In the genomic region with DNA sequence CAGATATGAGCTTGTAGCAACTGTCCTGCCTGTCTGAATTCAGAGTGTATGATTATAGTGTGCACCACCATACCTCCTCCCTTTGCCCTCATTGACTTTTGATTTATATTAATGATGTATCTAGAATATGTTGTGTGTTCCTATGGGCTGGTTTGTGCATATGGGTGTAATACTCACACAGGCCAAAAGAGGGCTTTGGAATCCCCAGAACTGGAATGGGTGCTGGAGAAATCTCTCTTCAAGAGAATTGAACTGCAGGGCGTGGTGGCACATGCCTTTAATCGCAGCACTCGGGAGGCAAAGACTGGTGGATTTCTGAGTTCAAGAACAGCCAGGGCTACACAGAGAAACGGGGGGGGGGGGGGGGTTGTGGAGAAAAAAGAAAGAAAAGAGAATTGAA, we compare ENCODE assay signal across 11 mouse cellular contexts. TPM values are rescaled to one million over a fixed set of nuclear protein-coding genes. Genes with fewer than 3 reads are reported as not detected.
DNase-seq lines count a peak whose midpoint lies in the region; ATAC-seq and TF ChIP-seq lines count a peak whose summit lies in the region.
"Had no signal": no experiment of that assay in that cellular context is flagged by ENCODE, and none has a peak within 500 bp of the region (broad histone marks: within the 10 kb centered on the region; RNA-seq: fewer than 3 reads in every experiment).

No protein-coding gene starts in this region.

- WGBS in heart, postnatal 0 days: 83% methylated on average over 4 of the region's 4 CpGs
- WGBS in neural tube, embryonic 13.5 days: 85% methylated on average over 4 of the region's 4 CpGs

- POLR2A ChIA-PET in Patski (lab: Charles Lee): no interaction called here

- H3K4me2 ChIP-seq in heart, postnatal 0 days (ENCODE audit: low read depth, low read length): no peak overlapping the region
- no peak overlapping the region for H3K4me2 ChIP-seq in neural tube, embryonic 13.5 days

- H3K27ac ChIP-seq in heart, postnatal 0 days (ENCODE audit: low read depth): no peak overlapping the region
- H3K27ac ChIP-seq in neural tube, embryonic 13.5 days (replicated peaks): no peak overlapping the region

- TF ChIP-seq CTCF in heart, postnatal 0 days (IDR thresholded peaks at IDR 0.05; ENCODE audit: low read depth): peak; percentile 17; the same call in 1 of the 2 replicates
- TF ChIP-seq CTCF in Patski (IDR thresholded peaks at IDR 0.05): peak; percentile 45

- H3K9ac ChIP-seq in heart, postnatal 0 days (replicated peaks; ENCODE audit: low read depth, low read length): no peak overlapping the region
- H3K9ac ChIP-seq in neural tube, embryonic 13.5 days: no peak overlapping the region

- no peak for ATAC-seq in heart, postnatal 0 days (ENCODE audit: insufficient read depth, low read depth)
- 0 out of 2 replicates have a peak, but pooled peaks have one; percentile 27 for ATAC-seq in neural tube, embryonic 13.5 days (ENCODE audit: low read depth)
- ATAC-seq in Patski: no peak

- no peaks in the 10 kb centered on the region for H3K27me3 ChIP-seq in heart, postnatal 0 days (ENCODE audit: control insufficient read depth, insufficient read depth, low read length)
- H3K27me3 ChIP-seq in neural tube, embryonic 13.5 days: no peaks in the 10 kb centered on the region
- no peaks in the 10 kb centered on the region for H3K27me3 ChIP-seq in Patski

- H3K4me3 ChIP-seq in heart, postnatal 0 days (ENCODE audit: low read depth, low read length): no peak overlapping the region
- H3K4me3 ChIP-seq in neural tube, embryonic 13.5 days: no peak overlapping the region

- TF ChIP-seq EP300 in heart, postnatal 0 days (IDR thresholded peaks at IDR 0.05; ENCODE audit: low read depth): no peak

- CTCF ChIA-PET in Patski (lab: Charles Lee): no interaction called here

- H3K36me3 ChIP-seq in heart, postnatal 0 days (replicated peaks; ENCODE audit: control insufficient read depth, insufficient read depth, low read length): peaks cover 48% of the 10 kb centered on the region
- H3K36me3 ChIP-seq in neural tube, embryonic 13.5 days: peaks cover 38% of the 10 kb centered on the region

- intact Hi-C loops in heart, postnatal 36 days (cut with DNase I): no loop called here

- DNase-seq in heart, postnatal 0 days (ENCODE audit: low spot score): no peak
- DNase-seq in heart, postnatal 36 days: no peak
- DNase-seq in neural tube, embryonic 10.5 days (ENCODE audit: extremely low spot score, low spot score): no peak
- no peak for DNase-seq in Patski (ENCODE audit: low read depth, low spot score)
- DNase-seq in gastrocnemius, postnatal 25 days: no peak
- DNase-seq in urinary bladder, adult 2 months (ENCODE audit: low spot score): no peak
- DNase-seq: adrenal gland, postnatal 10 days; left cerebral cortex, postnatal 4 days; lung, adult 2 months; midbrain, embryonic 14.5 days had no signal

- H3K9me3 ChIP-seq in heart, postnatal 0 days (replicated peaks; ENCODE audit: control insufficient read depth, low read length): no peaks in the 10 kb centered on the region
- no peaks in the 10 kb centered on the region for H3K9me3 ChIP-seq in neural tube, embryonic 13.5 days

- in situ Hi-C loops in Patski (cut with MboI; ENCODE audit: low pct_unique_long_range_greater_than_20kb): no loop called here

- H3K4me1 ChIP-seq in heart, postnatal 0 days (ENCODE audit: control insufficient read depth, insufficient read depth): no peaks in the 10 kb centered on the region
- H3K4me1 ChIP-seq in neural tube, embryonic 13.5 days (replicated peaks): no peaks in the 10 kb centered on the region; the same call in 1 of the 2 replicates

RNA-seq across cellular contexts. Expression of gene Tor3a, which starts 47.4 kb away (rescaled TPM):
- total RNA-seq in heart, postnatal 0 days (2014; rRNA removed; ENCODE audit: low replicate concordance): 6.5 and 59.8 TPM in 2 replicates
- 7.1 and 7.6 TPM in 2 replicates for polyA plus RNA-seq in heart, postnatal 0 days (2015; fragmentation: Nextera tagmentation; extraction: Ambion mirVana)
- total RNA-seq in heart, postnatal 36 days (2021): 10 to 100 TPM; 10.8 to 14.2 TPM
- 2.4 and 3.2 TPM in 2 replicates for polyA plus RNA-seq in neural tube, embryonic 13.5 days (2015; fragmentation: Nextera tagmentation; extraction: Ambion mirVana)
- polyA plus RNA-seq in Patski (2021): 29.5 TPM
- total RNA-seq in gastrocnemius, postnatal 25 days (2021): 1 to 10 TPM; 4.3 to 6.7 TPM
- 21.3 and 24.3 TPM in 2 replicates for polyA plus RNA-seq in urinary bladder, adult 2 months (2012; rRNA removed)
